Mouse (Mus musculus) myocyte (in vitro differentiated cells): ENCODE results near the gene Ampd1. TPM values are rescaled to one million over a fixed set of nuclear protein-coding genes. Genes with fewer than 3 reads are reported as not detected.

Experiments
- H3K27me3 ChIP-seq: one replicate; pipeline ENCODE4 v1.6.1; 2011; ENCODE audit not compliant: control insufficient read depth, insufficient read depth, insufficient read length
- H3K36me3 ChIP-seq: one replicate; pipeline ENCODE4 v1.6.1; 2011; ENCODE audit not compliant: control insufficient read depth, insufficient read depth
- H3K4me2 ChIP-seq: one replicate; pipeline ENCODE4 v1.6.1; 2011; ENCODE audit warnings: low read depth, control low read depth
- H3K4me3 ChIP-seq: one replicate; pipeline ENCODE4 v1.5.1; 2011; ENCODE audit warnings: mild to moderate bottlenecking, control low read depth, moderate library complexity
- H3K79me2 ChIP-seq: one replicate; pipeline ENCODE4 v1.6.1; 2011; ENCODE audit not compliant: control insufficient read depth, insufficient read depth
- H3ac ChIP-seq: one replicate; pipeline ENCODE4 v1.6.1; 2011; ENCODE audit not compliant: control insufficient read depth, insufficient read length
- CEBPB ChIP-seq: IDR thresholded peaks from 2 replicates; pipeline ENCODE4 v1.6.1; 2011; ENCODE audit warnings: mild to moderate bottlenecking, moderate library complexity; ENCODE audit not compliant: poor library complexity, insufficient read depth, severe bottlenecking
- E2F4 ChIP-seq: IDR thresholded peaks from one replicate; pipeline ENCODE4 v1.6.1; 2011; ENCODE audit warnings: mild to moderate bottlenecking, control low read depth, moderate library complexity; ENCODE audit not compliant: insufficient read depth
- MAX ChIP-seq: IDR thresholded peaks from one replicate; pipeline ENCODE4 v1.6.1; 2011; ENCODE audit warnings: low read depth, mild to moderate bottlenecking, control low read depth
- MYOD1 ChIP-seq, 3 experiments: IDR thresholded peaks; one replicate each; pipeline ENCODE4 v1.6.1; 2011; ENCODE audit warnings: control low read depth in 2 of 3, low read depth in 2 of 3, mild to moderate bottlenecking in 2 of 3, moderate library complexity in 1 of 3; ENCODE audit not compliant: insufficient read length in 2 of 3, control insufficient read depth in 1 of 3
- MYOG ChIP-seq, 3 experiments: IDR thresholded peaks; one replicate each; pipeline ENCODE4 v1.6.1; 2011; ENCODE audit warnings: control low read depth in 2 of 3, low read depth in 2 of 3, mild to moderate bottlenecking in 2 of 3; ENCODE audit not compliant: insufficient read length in 2 of 3, control insufficient read depth in 1 of 3, insufficient read depth in 1 of 3
- POLR2A ChIP-seq: IDR thresholded peaks from one replicate; pipeline ENCODE4 v1.6.1; 2011; ENCODE audit warnings: low read depth, mild to moderate bottlenecking, control low read depth, moderate library complexity; ENCODE audit not compliant: insufficient read length
- POLR2AphosphoS2 ChIP-seq: IDR thresholded peaks from one replicate; pipeline ENCODE4 v1.6.1; 2011; ENCODE audit warnings: low read depth, control low read depth; ENCODE audit not compliant: insufficient read length
- REST ChIP-seq: IDR thresholded peaks from one replicate; pipeline ENCODE4 v1.6.1; 2011; ENCODE audit warnings: mild to moderate bottlenecking, control low read depth, moderate library complexity; ENCODE audit not compliant: insufficient read depth, insufficient read length
- SRF ChIP-seq: IDR thresholded peaks from one replicate; pipeline ENCODE4 v1.6.1; 2011; ENCODE audit warnings: low read depth; ENCODE audit not compliant: control insufficient read depth, insufficient read length
- TCF12 ChIP-seq: IDR thresholded peaks from one replicate; pipeline ENCODE4 v1.6.1; 2011; ENCODE audit warnings: mild to moderate bottlenecking, control low read depth; ENCODE audit not compliant: poor library complexity, insufficient read depth, severe bottlenecking
- TCF3 ChIP-seq: IDR thresholded peaks from one replicate; pipeline ENCODE4 v1.6.1; 2011; ENCODE audit warnings: low read depth, control low read depth; ENCODE audit not compliant: insufficient read length
- USF1 ChIP-seq: IDR thresholded peaks from one replicate; pipeline ENCODE4 v1.6.1; 2011; ENCODE audit warnings: low read depth, mild to moderate bottlenecking, control low read depth, moderate library complexity
- polyA plus RNA-seq: library from polyadenylated mRNA; unstranded; fragments of >200 nt; fragmentation: generic; extraction: Trizol; gene quantifications from one replicate; pipeline ENCODE4 v1.2.1, GENCODE M21; 2012; ENCODE audit warnings: missing spikeins

Gene Ampd1
- polyA plus RNA-seq, 1 experiment, result 2.4 TPM

GRCm38 (mm10) chr3:103128251-103128650, 54.4 kb downstream of the Ampd1 start:
- Histone ChIP-seq H3K27me3 (no peaks in the 10 kb centered on the region), H3K4me2 (no peak overlapping the region), H3K79me2 (no peaks in the 10 kb centered on the region), H3K4me3 (no peak overlapping the region), H3K36me3 (no peaks in the 10 kb centered on the region), H3ac (no peak overlapping the region)
- no peak for TF ChIP-seq MYOG (IDR thresholded peaks at IDR 0.05; ENCODE audit: control insufficient read depth in 1 of 3, insufficient read depth in 1 of 3, insufficient read length in 2 of 3, low read depth in 2 of 3)
- TF ChIP-seq REST, result no peak

- Histone ChIP-seq H3K36me3 (no peaks in the 10 kb centered on the region), H3K79me2 (no peaks in the 10 kb centered on the region), H3K27me3 (no peaks in the 10 kb centered on the region), H3K4me2 (no peak overlapping the region), H3ac (no peak overlapping the region), H3K4me3 (no peak overlapping the region)
- TF ChIP-seq POLR2AphosphoS2, result no peak
- no peak for TF ChIP-seq MYOD1 (IDR thresholded peaks at IDR 0.05; ENCODE audit: control insufficient read depth in 1 of 3, insufficient read length in 2 of 3, low read depth in 2 of 3)
- TF ChIP-seq MAX, result no peak
- TF ChIP-seq POLR2A, result no peak
- TF ChIP-seq E2F4, result no peak
- TF ChIP-seq REST, result no peak
- no peak for TF ChIP-seq CEBPB
- TF ChIP-seq MYOG (IDR thresholded peaks at IDR 0.05; ENCODE audit: control insufficient read depth in 1 of 3, insufficient read depth in 1 of 3, insufficient read length in 2 of 3, low read depth in 2 of 3), result no peak
- TF ChIP-seq TCF12, result no peak
- no peak for TF ChIP-seq TCF3
- TF ChIP-seq USF1, result no peak
- no peak for TF ChIP-seq SRF
Measured at GRCm38 (mm10) chr3:103129367-103130159, 55.7 kb downstream of the Ampd1 start.

- TF ChIP-seq USF1 (no peak), MAX (no peak), E2F4 (no peak), REST (no peak), MYOD1 (IDR thresholded peaks at IDR 0.05; ENCODE audit: control insufficient read depth in 1 of 3, insufficient read length in 2 of 3, low read depth in 2 of 3) (no peak), TCF12 (no peak), SRF (no peak), MYOG (IDR thresholded peaks at IDR 0.05; ENCODE audit: control insufficient read depth in 1 of 3, insufficient read depth in 1 of 3, insufficient read length in 2 of 3, low read depth in 2 of 3) (no peak), TCF3 (no peak), POLR2AphosphoS2 (no peak), CEBPB (no peak), POLR2A (no peak)
- no peak overlapping the region for H3K4me3 ChIP-seq
- H3K36me3 ChIP-seq, result no peaks in the 10 kb centered on the region
- H3ac ChIP-seq, result no peak overlapping the region
- no peaks in the 10 kb centered on the region for H3K79me2 ChIP-seq
- H3K4me2 ChIP-seq, result no peak overlapping the region
- H3K27me3 ChIP-seq, result no peaks in the 10 kb centered on the region
Measured at GRCm38 (mm10) chr3:103130236-103130751, 56.5 kb downstream of the Ampd1 start.

GRCm38 (mm10) chr3:103133098-103133497, 59.3 kb downstream of the Ampd1 start:
- TF ChIP-seq TCF12, result no peak
- no peak for TF ChIP-seq REST
- TF ChIP-seq MYOG (IDR thresholded peaks at IDR 0.05; ENCODE audit: control insufficient read depth in 1 of 3, insufficient read depth in 1 of 3, insufficient read length in 2 of 3, low read depth in 2 of 3), result no peak
- no peak for TF ChIP-seq POLR2AphosphoS2
- TF ChIP-seq USF1, result no peak
- no peak for TF ChIP-seq MAX
- no peak for TF ChIP-seq CEBPB
- TF ChIP-seq SRF, result no peak
- TF ChIP-seq E2F4, result no peak
- H3K27me3 ChIP-seq, result no peaks in the 10 kb centered on the region
- H3K36me3 ChIP-seq, result no peaks in the 10 kb centered on the region
- H3K79me2 ChIP-seq, result no peaks in the 10 kb centered on the region
- H3K4me3 ChIP-seq, result no peak overlapping the region
- H3K4me2 ChIP-seq, result no peak overlapping the region
- H3ac ChIP-seq, result no peak overlapping the region
